Mouse (Mus musculus) NIH3T3 (cell line): ENCODE data around the gene Ltb4r2.
A peak's percentile ranks its signal among the peaks of the same experiment; 100 is the strongest.

Experiments
- DNase-seq: peaks from one replicate; pipeline ENCODE4 v3.0.0-alpha.2; 2012; ENCODE audit warnings: low read depth

Ltb4r2 gene

GRCm38 (mm10) chr14:55737086-55737687, 24.0 kb upstream of the Ltb4r2 start:
- DNase-seq: no peak

DNA sequence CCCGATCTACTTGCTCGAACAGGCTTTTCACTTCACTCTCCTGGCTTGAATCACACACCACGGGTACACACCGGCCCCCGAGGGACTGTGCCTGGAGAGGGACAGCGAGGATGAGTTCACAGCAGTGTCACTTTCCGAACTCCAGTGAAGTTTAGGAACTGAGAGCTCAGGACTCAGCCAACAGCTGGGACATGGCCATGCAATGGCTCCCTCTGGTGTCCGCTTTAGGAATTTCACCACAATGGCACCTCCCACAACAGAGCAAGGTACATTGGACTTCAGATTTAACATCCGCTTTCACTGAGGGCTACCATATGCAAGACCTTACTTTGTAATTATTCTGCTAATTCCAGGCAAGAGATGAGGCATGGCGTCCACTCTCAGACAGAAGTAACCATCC, 17.5 kb upstream of the Ltb4r2 start:
- DNase-seq: peak; percentile 91

- peak; percentile 90 for DNase-seq
Measured at GRCm38 (mm10) chr14:55745180-55745860, 15.9 kb upstream of the Ltb4r2 start, which contains the start of the genes Dhrs1 and Nop9. TSS of gene Dhrs1 (minus strand) at chr14:55745690. TSS of gene Nop9 (plus strand) at chr14:55745693.

GRCm38 (mm10) chr14:55745861-55746237, 15.4 kb upstream of the Ltb4r2 start:
- no peak for DNase-seq

GRCm38 (mm10) chr14:55747051-55747847, 14.0 kb upstream of the Ltb4r2 start:
- peak; percentile 40 for DNase-seq

DNA sequence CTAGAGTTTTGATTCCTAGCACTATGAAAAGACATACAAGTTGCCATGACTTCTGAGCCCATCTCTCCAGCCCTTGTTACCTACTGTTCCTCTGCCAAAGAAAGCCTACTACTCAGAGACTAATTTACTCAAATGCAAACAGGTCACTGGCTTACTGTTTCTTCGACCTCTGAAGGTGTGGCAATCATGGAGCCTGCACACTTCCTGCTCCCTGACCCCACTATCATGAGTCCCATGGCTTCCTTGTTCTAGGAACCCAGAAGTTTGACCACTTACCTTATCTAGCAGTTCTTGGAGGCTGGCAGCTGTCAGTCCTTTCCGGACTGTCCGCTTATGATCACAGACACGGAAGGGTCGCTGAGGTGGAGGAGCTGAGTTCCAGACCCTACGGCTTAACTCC, 3.7 kb upstream of the Ltb4r2 start:
- no peak for DNase-seq

- peak; percentile 83 for DNase-seq
Measured at GRCm38 (mm10) chr14:55758363-55758784, 2.9 kb upstream of the Ltb4r2 start, which contains the start of gene Cideb. TSS of gene Cideb (minus strand) at chr14:55758458.

DNA sequence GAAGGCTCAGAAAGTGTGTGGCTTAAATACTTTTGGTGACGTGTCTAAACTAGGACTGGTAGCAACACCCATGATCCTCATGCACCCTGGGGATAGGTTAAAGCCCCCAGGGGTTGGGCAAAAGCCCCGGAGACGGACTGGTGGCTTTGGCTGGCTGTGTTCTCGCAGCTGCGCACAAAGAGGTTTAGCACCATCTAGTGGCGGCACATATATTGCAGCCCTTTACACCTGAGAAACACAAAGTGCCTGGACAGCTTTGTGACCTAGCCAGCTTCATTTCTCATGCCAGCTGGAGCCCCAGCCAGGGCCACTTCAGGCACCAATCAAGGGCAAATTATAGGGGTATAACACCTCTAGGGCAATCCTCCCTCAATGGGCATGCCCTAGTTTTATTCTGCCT, 1.1 kb upstream of the Ltb4r2 start:
- peak; percentile 85 for DNase-seq

DNA sequence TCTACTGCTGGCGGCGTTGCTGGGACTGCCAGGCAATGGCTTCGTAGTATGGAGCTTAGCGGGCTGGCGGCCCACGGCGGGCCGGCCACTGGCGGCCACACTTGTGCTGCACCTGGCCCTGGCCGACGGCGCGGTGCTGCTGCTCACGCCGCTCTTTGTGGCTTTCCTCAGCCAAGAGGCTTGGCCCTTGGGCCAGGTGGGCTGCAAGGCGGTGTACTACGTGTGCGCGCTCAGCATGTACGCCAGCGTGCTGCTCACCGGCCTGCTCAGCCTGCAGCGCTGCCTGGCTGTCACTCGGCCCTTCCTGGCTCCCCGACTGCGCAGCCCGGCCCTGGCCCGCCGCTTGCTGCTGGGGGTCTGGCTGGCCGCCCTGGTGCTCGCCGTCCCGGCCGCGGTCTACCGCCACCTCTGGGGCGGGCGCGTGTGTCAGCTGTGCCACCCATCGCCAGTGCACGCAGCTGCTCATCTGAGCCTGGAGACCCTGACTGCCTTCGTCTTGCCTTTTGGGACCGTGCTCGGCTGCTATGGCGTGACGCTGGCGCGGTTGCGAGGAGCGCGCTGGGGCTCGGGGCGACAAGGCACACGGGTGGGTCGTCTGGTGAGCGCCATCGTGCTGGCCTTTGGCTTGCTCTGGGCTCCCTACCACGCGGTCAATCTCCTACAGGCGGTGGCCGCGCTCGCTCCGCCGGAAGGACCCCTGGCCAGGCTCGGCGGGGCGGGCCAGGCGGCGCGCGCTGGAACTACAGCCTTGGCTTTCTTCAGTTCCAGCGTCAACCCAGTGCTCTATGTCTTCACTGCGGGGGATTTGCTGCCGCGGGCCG, 983 bp downstream of the Ltb4r2 start:
- DNase-seq: no peak

DNA sequence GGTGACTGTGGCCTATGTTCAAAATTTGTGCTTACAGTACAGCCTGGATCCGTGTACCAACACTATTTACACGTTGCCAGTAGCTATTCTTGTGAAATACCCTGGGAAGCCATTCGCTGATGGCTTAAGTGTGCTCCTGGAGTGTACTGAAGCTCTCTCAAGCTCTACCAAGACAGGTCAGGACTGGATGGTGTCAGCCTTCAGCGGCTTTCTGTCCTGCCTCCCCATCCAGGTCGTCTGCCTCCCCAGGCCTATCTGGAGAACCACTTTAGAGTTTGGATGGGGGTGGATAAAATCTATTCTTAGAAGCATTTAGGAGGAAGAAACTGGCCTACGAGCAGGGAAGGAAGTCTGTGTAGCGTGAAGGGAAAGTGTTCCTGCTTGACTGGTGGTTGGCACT, 1.9 kb downstream of the Ltb4r2 start:
- DNase-seq: no peak

DNA sequence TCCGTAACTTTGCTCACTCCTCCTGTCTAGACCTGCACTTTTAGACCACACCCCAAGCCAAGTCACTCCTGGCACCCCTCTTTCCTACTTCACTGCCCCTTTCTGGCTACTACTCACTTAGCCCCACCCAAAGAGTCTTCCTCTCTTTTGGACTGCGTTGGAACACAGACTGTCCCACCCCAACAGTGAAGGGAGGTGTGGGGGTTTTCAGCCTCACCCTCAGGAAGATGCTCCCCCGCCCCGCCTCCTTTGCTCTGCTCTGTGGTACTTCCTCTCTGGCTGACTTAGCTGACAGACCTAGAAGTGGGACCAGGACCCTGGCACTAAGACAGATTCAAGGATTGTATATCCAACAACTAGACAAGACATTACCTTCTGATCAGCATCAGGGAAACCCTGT, 4.5 kb downstream of the Ltb4r2 start, which contains the start of gene Ltb4r1:
Gene Ltb4r1 (plus strand): TSS at position 267 of the 400 bp plus-strand sequence.
- no peak for DNase-seq

DNA sequence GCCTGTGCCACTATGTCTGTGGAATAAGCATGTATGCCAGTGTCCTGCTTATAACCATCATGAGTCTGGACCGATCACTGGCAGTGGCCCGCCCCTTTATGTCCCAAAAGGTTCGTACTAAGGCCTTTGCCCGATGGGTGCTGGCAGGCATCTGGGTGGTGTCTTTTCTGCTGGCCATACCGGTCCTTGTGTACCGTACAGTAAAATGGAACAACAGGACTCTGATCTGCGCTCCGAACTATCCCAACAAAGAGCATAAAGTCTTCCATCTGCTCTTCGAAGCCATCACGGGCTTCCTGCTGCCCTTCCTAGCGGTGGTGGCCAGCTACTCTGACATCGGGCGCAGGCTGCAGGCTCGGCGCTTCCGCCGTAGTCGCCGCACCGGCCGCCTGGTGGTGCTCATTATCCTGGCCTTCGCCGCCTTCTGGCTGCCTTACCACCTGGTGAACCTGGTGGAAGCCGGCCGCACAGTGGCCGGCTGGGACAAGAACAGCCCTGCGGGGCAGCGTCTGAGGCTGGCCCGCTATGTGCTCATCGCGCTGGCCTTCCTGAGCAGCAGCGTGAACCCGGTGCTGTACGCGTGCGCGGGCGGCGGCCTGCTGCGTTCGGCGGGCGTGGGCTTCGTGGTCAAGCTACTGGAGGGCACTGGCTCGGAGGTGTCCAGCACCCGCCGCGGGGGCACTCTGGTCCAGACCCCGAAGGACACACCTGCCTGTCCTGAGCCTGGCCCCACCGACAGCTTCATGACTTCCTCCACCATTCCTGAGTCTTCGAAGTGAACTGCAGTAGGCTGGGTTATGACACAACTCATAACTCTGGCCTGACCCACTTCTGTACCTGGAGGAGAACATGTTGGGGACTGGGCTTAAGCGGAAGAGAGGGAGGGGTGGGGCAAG, 6.5 kb downstream of the Ltb4r2 start:
- DNase-seq: no peak

DNA sequence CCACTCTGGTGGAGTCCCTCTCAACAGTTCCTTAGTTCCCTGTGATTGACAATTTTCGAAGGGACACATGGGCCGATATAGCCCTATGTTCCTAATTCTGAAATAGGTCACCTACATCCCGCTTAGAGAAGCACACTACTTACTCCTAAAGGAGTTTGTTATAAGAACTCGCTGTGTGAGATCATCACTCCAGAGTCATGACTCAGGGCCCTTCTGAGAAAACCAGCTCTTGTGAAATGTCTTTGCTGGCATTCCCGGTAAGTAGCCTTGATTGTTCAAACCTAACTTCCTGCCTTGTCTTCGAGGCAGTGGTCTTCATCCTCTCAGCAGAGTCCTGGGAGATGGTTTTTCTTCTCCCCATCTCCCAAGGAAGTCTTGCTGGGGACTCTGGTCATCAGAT, 7.3 kb downstream of the Ltb4r2 start:
- peak; percentile 83 for DNase-seq

GRCm38 (mm10) chr14:55769087-55769703, 8.0 kb downstream of the Ltb4r2 start:
- no peak for DNase-seq

- no peak for DNase-seq
Measured at GRCm38 (mm10) chr14:55776711-55777110, 15.5 kb downstream of the Ltb4r2 start.

- peak; percentile 25 for DNase-seq
Measured at GRCm38 (mm10) chr14:55777176-55777575, 15.9 kb downstream of the Ltb4r2 start.

DNA sequence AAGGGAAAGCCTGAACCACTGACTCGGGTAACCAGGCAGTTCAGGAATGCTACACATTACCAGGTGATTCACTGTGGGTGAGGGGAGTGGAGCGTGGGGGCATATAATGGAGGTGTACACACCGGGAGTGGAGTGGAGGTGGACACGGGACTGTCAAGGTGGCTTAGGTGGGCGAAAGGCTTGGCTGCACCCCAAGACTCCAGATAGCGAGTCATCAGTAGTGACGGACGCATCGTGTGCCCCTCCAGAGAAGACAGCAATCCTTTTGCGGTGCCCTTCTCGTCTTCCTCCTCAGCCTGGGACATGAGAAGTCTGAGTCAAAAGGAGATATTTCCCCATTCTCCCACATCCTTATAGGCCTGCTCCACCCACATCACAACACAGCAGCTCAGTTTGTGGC, 16.6 kb downstream of the Ltb4r2 start:
- DNase-seq: no peak

DNA sequence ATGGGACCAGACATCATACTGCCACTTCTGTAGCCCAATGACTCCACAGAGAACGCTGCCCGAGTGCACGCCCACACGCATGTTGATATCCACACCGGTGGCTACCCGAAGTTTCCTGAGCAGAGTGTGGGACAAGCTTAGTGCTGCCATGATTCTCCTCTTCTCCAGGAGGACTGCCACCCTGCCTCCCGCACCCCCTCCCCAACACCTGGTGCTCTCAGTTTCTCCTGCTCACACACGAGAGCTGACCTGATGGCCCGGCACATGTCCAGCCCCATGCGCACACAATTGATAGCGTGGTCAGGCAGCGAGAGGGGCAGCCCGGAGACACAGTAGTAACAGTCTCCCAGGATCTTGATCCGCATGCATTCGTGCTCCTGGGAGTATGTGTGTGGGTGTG, 17.5 kb downstream of the Ltb4r2 start:
- no peak for DNase-seq

- DNase-seq: no peak
Measured at GRCm38 (mm10) chr14:55779656-55780055, 18.4 kb downstream of the Ltb4r2 start.

- no peak for DNase-seq
Measured at GRCm38 (mm10) chr14:55780736-55781135, 19.5 kb downstream of the Ltb4r2 start.
